In the genomic region with DNA sequence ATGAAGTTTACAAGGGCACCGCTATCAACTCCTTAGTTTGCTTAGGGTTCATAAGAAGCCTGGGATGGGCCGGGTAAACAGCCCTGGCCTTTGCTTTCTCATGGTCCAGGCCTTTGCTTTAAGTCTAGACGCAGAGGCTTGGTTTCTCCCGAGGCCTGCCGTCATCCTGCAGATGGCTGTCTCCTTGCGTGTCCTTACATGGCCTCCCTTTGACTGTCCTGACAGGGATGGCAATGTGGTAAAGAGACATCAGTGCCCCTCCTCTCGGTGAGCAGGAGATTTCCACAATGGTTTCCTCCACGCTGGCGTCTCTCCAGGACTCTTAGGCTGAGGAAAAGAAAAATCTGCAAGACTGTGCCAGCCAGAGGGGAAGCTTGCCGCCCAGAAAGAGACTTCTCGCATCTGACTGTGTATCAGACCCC, we compare ENCODE assay signal across 9 mouse cellular contexts. TPM values are rescaled to one million over a fixed set of nuclear protein-coding genes. Genes with fewer than 3 reads are reported as not detected.
DNase-seq lines count a peak whose midpoint lies in the region; ATAC-seq and TF ChIP-seq lines count a peak whose summit lies in the region.
"Had no signal": no experiment of that assay in that cellular context is flagged by ENCODE, and none has a peak within 500 bp of the region (broad histone marks: within the 10 kb centered on the region; RNA-seq: fewer than 3 reads in every experiment).

No protein-coding gene starts in this region.

- H3K4me1 ChIP-seq in forebrain, embryonic 15.5 days: peaks cover 71% of the 10 kb centered on the region
- H3K4me1 ChIP-seq in hindbrain, postnatal 0 days (ENCODE audit: insufficient read depth, low read length): peaks cover 38% of the 10 kb centered on the region
- H3K4me1 ChIP-seq in limb, embryonic 14.5 days (ENCODE audit: control insufficient read depth, insufficient read depth, low read length): peaks cover 73% of the 10 kb centered on the region
- H3K4me1 ChIP-seq in liver, embryonic 11.5 days (replicated peaks; ENCODE audit: control insufficient read depth, insufficient read depth, low read length): peaks cover 24% of the 10 kb centered on the region

- DNase-seq in layer of hippocampus, adult 11-12 months (ENCODE audit: low spot score): peak; percentile 35
- no peak for DNase-seq in layer of hippocampus, adult 9-10 months (ENCODE audit: low spot score)
- DNase-seq in hindbrain, postnatal 0 days (ENCODE audit: low spot score): peak; percentile 73
- no peak for DNase-seq in limb, embryonic 14.5 days (ENCODE audit: low spot score)
- peak; percentile 16 for DNase-seq in ovary, postnatal 10 days (ENCODE audit: low spot score)
- DNase-seq in liver, embryonic 11.5 days (ENCODE audit: low spot score): no peak

- no peaks in the 10 kb centered on the region for H3K27me3 ChIP-seq in forebrain, embryonic 15.5 days
- no peaks in the 10 kb centered on the region for H3K27me3 ChIP-seq in hindbrain, postnatal 0 days (ENCODE audit: insufficient read depth, low read length)
- no peaks in the 10 kb centered on the region for H3K27me3 ChIP-seq in limb, embryonic 14.5 days (ENCODE audit: control insufficient read depth, insufficient read depth, low read length)
- no peaks in the 10 kb centered on the region; the same call in 1 of the 2 replicates for H3K27me3 ChIP-seq in liver, embryonic 11.5 days (replicated peaks; ENCODE audit: control insufficient read depth, insufficient read depth, low read length)

- H3K27ac ChIP-seq in forebrain, embryonic 15.5 days (replicated peaks): peak overlapping the region; percentile 77
- H3K27ac ChIP-seq in hindbrain, postnatal 0 days: peak overlapping the region; percentile 64
- peak overlapping the region; percentile 55; the same call in 1 of the 2 replicates for H3K27ac ChIP-seq in limb, embryonic 14.5 days (replicated peaks; ENCODE audit: low read depth, low read length)
- H3K27ac ChIP-seq in liver, embryonic 11.5 days (ENCODE audit: low read depth, low read length): no peak overlapping the region

- no peak overlapping the region for H3K4me2 ChIP-seq in forebrain, embryonic 15.5 days (replicated peaks)
- H3K4me2 ChIP-seq in hindbrain, postnatal 0 days (ENCODE audit: low read depth, low read length): peak overlapping the region; percentile 8; the same call in 1 of the 2 replicates
- H3K4me2 ChIP-seq in limb, embryonic 14.5 days (replicated peaks; ENCODE audit: low read depth, low read length, severe bottlenecking): peak overlapping the region; percentile 8; the same call in 1 of the 2 replicates
- no peak overlapping the region for H3K4me2 ChIP-seq in liver, embryonic 11.5 days

- H3K4me3 ChIP-seq in forebrain, embryonic 15.5 days: no peak overlapping the region
- H3K4me3 ChIP-seq in hindbrain, postnatal 0 days (ENCODE audit: low read length): no peak overlapping the region
- no peak overlapping the region for H3K4me3 ChIP-seq in limb, embryonic 14.5 days (replicated peaks; ENCODE audit: low read length)
- H3K4me3 ChIP-seq in liver, embryonic 11.5 days (ENCODE audit: low read depth, low read length): no peak overlapping the region

- ATAC-seq in forebrain, embryonic 15.5 days (replicated peaks): peak; percentile 21; the same call in 1 of the 2 replicates
- peak; percentile 55 for ATAC-seq in hindbrain, postnatal 0 days
- no peak for ATAC-seq in limb, embryonic 14.5 days (ENCODE audit: low FRiP score, low read depth)
- ATAC-seq in liver, embryonic 11.5 days (replicated peaks; ENCODE audit: low FRiP score): no peak
- no peak for ATAC-seq in granulocyte monocyte progenitor cell, adult 5-6 weeks (replicated peaks; ENCODE audit: poor library complexity, severe bottlenecking)

- WGBS in forebrain, embryonic 15.5 days: 17% methylated on average over 11 of the region's 11 CpGs
- WGBS in hindbrain, postnatal 0 days: 21% methylated on average over 11 of the region's 11 CpGs
- WGBS in limb, embryonic 14.5 days: 27% methylated on average over 11 of the region's 11 CpGs
- 60% methylated on average over 11 of the region's 11 CpGs for WGBS in liver, embryonic 11.5 days

- H3K9ac ChIP-seq in forebrain, embryonic 15.5 days (replicated peaks): 0 out of 2 replicates have a peak overlapping the region, but pooled peaks have one; percentile 5
- H3K9ac ChIP-seq in hindbrain, postnatal 0 days (replicated peaks; ENCODE audit: low read length): no peak overlapping the region
- H3K9ac ChIP-seq in limb, embryonic 14.5 days (ENCODE audit: low read depth, low read length, severe bottlenecking): no peak overlapping the region
- H3K9ac ChIP-seq in liver, embryonic 11.5 days (ENCODE audit: low read depth, low read length): no peak overlapping the region

- no peaks in the 10 kb centered on the region for H3K36me3 ChIP-seq in forebrain, embryonic 15.5 days
- H3K36me3 ChIP-seq in hindbrain, postnatal 0 days (ENCODE audit: insufficient read depth, low read length): no peaks in the 10 kb centered on the region
- H3K36me3 ChIP-seq in limb, embryonic 14.5 days (ENCODE audit: control insufficient read depth, insufficient read depth, low read length): no peaks in the 10 kb centered on the region; the same call in 1 of the 2 replicates
- 0 out of 2 replicates have a peak, but pooled peaks cover 2% of the 10 kb centered on the region for H3K36me3 ChIP-seq in liver, embryonic 11.5 days (ENCODE audit: control insufficient read depth, insufficient read depth, low read length)

- no peaks in the 10 kb centered on the region for H3K9me3 ChIP-seq in forebrain, embryonic 15.5 days
- H3K9me3 ChIP-seq in hindbrain, postnatal 0 days (ENCODE audit: low read length): no peaks in the 10 kb centered on the region
- H3K9me3 ChIP-seq in limb, embryonic 14.5 days (ENCODE audit: control insufficient read depth, low read length): no peaks in the 10 kb centered on the region
- no peaks in the 10 kb centered on the region for H3K9me3 ChIP-seq in liver, embryonic 11.5 days (ENCODE audit: control insufficient read depth, low read length)

- TF ChIP-seq CTCF in hindbrain, postnatal 0 days (IDR thresholded peaks at IDR 0.05; ENCODE audit: low read depth): no peak

- TF ChIP-seq POLR2A in limb, embryonic 14.5 days (IDR thresholded peaks at IDR 0.05; ENCODE audit: borderline replicate concordance, extremely low read depth, insufficient read depth, insufficient read length): no peak

RNA-seq across cellular contexts. Expression of a gene that starts 36.3 kb away (rescaled TPM):
- polyA plus RNA-seq in forebrain, embryonic 15.5 days (2015; fragmentation: Nextera tagmentation; extraction: Ambion mirVana): 11.8 and 13.6 TPM in 2 replicates
- 11.6 and 13.3 TPM in 2 replicates for total RNA-seq in hindbrain, postnatal 0 days (2014; rRNA removed)
- polyA plus RNA-seq in hindbrain, postnatal 0 days (2015; fragmentation: Nextera tagmentation; extraction: Ambion mirVana): 3.6 and 3.9 TPM in 2 replicates
- polyA plus RNA-seq in limb, embryonic 14.5 days (2012; rRNA removed): 19.9 and 21.8 TPM in 2 replicates
- 14.1 and 18.7 TPM in 2 replicates for polyA plus RNA-seq in limb, embryonic 14.5 days (2014; fragmentation: Nextera tagmentation; extraction: Ambion mirVana)
- 5.0 and 5.6 TPM in 2 replicates for polyA plus RNA-seq in liver, embryonic 11.5 days (2014; fragmentation: Nextera tagmentation; extraction: Ambion mirVana)
- not detected in 2 replicates for total RNA-seq in granulocyte monocyte progenitor cell, adult 5-6 weeks (2014; fragmentation: Nextera tagmentation)
- not detected in 2 replicates for total RNA-seq in granulocyte monocyte progenitor cell, adult 5-6 weeks (2017)
- total RNA-seq: MEL had no signal

Comparison
In these comparisons a context has a peak if more than half of its experiments do, and no peak if none do; other contexts are left out.
1. DNase-seq: peak in layer of hippocampus, adult 11-12 months (single experiment), hindbrain, postnatal 0 days (single experiment) and ovary, postnatal 10 days (single experiment); none in layer of hippocampus, adult 9-10 months (single experiment), limb, embryonic 14.5 days (single experiment) and liver, embryonic 11.5 days (single experiment).
2. ATAC-seq: peak in forebrain, embryonic 15.5 days (single experiment) and hindbrain, postnatal 0 days (single experiment); none in limb, embryonic 14.5 days (single experiment), liver, embryonic 11.5 days (single experiment) and granulocyte monocyte progenitor cell, adult 5-6 weeks (single experiment).
3. H3K4me2 ChIP-seq: peak in hindbrain, postnatal 0 days (single experiment) and limb, embryonic 14.5 days (single experiment); none in forebrain, embryonic 15.5 days (single experiment) and liver, embryonic 11.5 days (single experiment).